Mouse (Mus musculus) ES-Bruce4 (cell line): ENCODE results near the gene 4930516K23Rik. TPM values are rescaled to one million over a fixed set of nuclear protein-coding genes. Genes with fewer than 3 reads are reported as not detected.

Source experiments
- H3K27ac ChIP-seq: 2 replicates; pipeline ENCODE4 v1.5.1; 2012; ENCODE audit warnings: low read length, inconsistent platforms; ENCODE audit not compliant: insufficient read depth
- H3K27me3 ChIP-seq: 2 replicates; pipeline ENCODE4 v1.6.1; 2012; ENCODE audit warnings: mild to moderate bottlenecking, low read length, inconsistent platforms; ENCODE audit not compliant: control insufficient read depth, poor library complexity, insufficient read depth, severe bottlenecking
- H3K36me3 ChIP-seq: 2 replicates; pipeline ENCODE4 v1.6.1; 2012; ENCODE audit warnings: inconsistent platforms, mild to moderate bottlenecking, low read length, moderate library complexity; ENCODE audit not compliant: control insufficient read depth, poor library complexity, insufficient read depth, severe bottlenecking
- H3K4me1 ChIP-seq: one replicate; pipeline ENCODE4 v1.8.1; 2011; ENCODE audit warnings: low read length; ENCODE audit not compliant: control insufficient read depth, insufficient read depth
- H3K4me3 ChIP-seq: 2 replicates; pipeline ENCODE4 v1.5.1; 2011; ENCODE audit warnings: low read depth, mild to moderate bottlenecking, low read length
- H3K9ac ChIP-seq: 2 replicates; pipeline ENCODE4 v1.6.1; 2012; ENCODE audit warnings: low read depth, mild to moderate bottlenecking, inconsistent platforms; ENCODE audit not compliant: poor library complexity, severe bottlenecking
- H3K9me3 ChIP-seq: replicated peaks from 2 replicates; pipeline ENCODE4 v1.6.1; 2012; ENCODE audit warnings: mild to moderate bottlenecking, low read length, inconsistent platforms; ENCODE audit not compliant: control insufficient read depth, poor library complexity, insufficient read depth, severe bottlenecking
- CTCF ChIP-seq: IDR thresholded peaks from one replicate; pipeline ENCODE4 v1.8.1; 2011; ENCODE audit warnings: low read depth, low read length
- EP300 ChIP-seq: IDR thresholded peaks from 2 replicates; pipeline ENCODE4 v1.6.1; 2011; ENCODE audit warnings: low read depth, low read length; ENCODE audit not compliant: insufficient read depth
- POLR2A ChIP-seq: IDR thresholded peaks from one replicate; pipeline ENCODE4 v1.8.1; 2011; ENCODE audit warnings: low read length; ENCODE audit not compliant: insufficient read depth
- polyA plus RNA-seq: library from polyadenylated mRNA; stranded (reverse); fragments of >200 nt; gene quantifications from 2 replicates; pipeline ENCODE4 v1.2.4, GENCODE M21; 2011; ENCODE audit warnings: low read depth; ENCODE audit not compliant: missing spikeins, insufficient read depth, insufficient read length

Gene 4930516K23Rik
- polyA plus RNA-seq = not detected in 2 replicates

DNA sequence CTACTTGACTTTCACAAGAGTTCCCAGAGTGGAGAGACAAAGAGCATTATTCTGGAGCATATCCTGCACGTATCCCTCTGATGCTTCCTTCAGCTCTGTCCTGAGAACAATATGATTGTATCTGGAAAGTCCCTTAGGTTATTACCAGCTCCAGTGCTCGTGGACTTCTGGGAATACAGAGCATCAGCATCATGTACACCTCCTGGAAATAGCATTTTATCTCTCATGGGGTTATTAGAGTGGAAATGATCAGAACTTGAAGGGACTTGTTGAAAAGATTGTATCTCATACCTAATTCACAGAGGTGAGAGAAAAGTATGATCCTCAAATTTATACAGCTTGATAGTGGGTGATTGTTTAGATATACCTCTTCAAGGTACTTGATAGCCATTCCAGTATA is at the start of gene 4930516K23Rik:
Gene 4930516K23Rik (minus strand): TSS at position 101 of the 400 bp plus-strand sequence.
- Histone ChIP-seq H3K9me3 (no peaks in the 10 kb centered on the region), H3K9ac (no peak within 1 kb of the TSS), H3K27me3 (no peaks in the 10 kb centered on the region), H3K4me3 (no peak within 1 kb of the TSS), H3K36me3 (no peaks in the 10 kb centered on the region), H3K27ac (no peak within 1 kb of the TSS), H3K4me1 (no peaks in the 10 kb centered on the region)
- TF ChIP-seq EP300 (no peak), POLR2A (no peak), CTCF (no peak)

DNA sequence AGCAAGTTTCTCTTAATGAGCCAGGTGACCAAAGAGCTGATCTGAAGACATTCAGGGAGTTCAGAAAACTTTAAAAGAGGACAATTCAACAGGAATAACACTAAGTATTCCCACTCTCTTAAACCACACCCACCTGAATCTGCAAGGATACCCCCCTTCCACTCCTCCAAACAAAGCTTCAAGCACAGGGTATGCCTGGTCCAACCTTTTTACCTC is 43.4 kb upstream of the 4930516K23Rik start, which contains the start of gene Olfr646:
Gene Olfr646 (plus strand): TSS at position 117 of the 216 bp plus-strand sequence.
- no peak for TF ChIP-seq CTCF
- TF ChIP-seq POLR2A = no peak
- no peak for TF ChIP-seq EP300
- Histone ChIP-seq H3K4me3 (no peak within 1 kb of the TSS), H3K9ac (no peak within 1 kb of the TSS), H3K9me3 (no peaks in the 10 kb centered on the region), H3K4me1 (no peaks in the 10 kb centered on the region), H3K27me3 (no peaks in the 10 kb centered on the region), H3K36me3 (no peaks in the 10 kb centered on the region), H3K27ac (no peak within 1 kb of the TSS)

DNA sequence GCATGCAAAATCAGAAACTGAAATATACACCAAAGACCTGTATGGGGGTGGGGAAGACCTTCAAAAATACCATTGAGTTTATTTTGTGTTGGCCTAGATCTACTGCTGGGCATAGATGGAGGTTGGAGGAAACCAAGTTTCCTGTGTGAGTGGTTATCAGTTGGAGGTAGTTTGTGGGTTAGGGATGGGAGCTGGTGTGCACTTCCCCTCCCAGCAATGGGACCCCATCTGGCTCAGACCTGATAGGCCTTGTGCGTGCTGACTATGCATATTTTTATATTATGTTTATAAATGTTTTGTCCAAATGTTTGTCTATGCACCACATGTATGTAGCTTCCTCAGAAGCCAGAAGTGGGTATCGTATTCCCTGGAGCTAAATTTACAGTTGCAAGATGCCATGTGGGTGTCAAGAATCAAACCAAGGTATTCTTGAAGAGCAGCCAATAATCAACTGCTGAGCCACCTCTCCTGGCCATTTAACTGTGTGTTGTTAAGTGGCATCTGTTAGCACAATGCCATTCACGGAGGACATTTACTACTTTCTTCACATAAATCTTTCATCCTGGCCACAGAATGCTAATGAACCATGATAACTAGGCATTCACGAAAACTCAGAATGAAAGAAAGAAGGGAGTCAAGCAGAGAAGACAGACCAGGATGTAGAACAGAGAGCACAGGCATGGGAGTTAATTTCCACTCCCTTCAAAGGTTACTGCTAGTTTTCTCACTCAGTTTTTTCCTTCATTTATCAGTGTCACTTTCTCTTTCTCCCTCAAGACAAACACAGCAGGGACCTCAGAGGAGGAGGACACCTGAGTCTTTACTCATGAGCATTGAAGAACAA is 42.9 kb upstream of the 4930516K23Rik start:
- Histone ChIP-seq H3K9ac (no peak overlapping the region), H3K4me3 (no peak overlapping the region), H3K27me3 (no peaks in the 10 kb centered on the region), H3K9me3 (no peaks in the 10 kb centered on the region), H3K4me1 (no peaks in the 10 kb centered on the region), H3K36me3 (no peaks in the 10 kb centered on the region), H3K27ac (no peak overlapping the region)
- no peak for TF ChIP-seq POLR2A
- no peak for TF ChIP-seq EP300
- TF ChIP-seq CTCF = no peak

DNA sequence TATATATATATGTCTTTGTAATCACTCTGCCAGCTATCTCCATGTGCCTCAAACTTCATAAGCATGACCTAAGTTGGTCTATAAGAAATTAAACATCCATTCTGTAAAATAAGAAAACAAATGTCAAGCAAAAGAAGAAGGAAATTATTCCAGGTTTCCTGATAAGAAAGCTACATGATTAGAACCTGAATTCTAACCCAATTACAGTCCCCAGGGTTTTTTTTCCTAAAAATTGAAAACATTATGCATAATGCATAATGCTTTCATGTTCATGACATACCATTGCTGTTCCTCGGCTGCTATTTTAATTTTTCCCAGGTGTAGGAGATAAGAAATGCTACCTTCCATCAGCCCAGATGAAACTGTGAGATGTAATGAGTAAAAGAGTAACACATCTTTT is 24.1 kb upstream of the 4930516K23Rik start, which contains the start of gene Olfr645:
Gene Olfr645 (minus strand): TSS at position 101 of the 400 bp plus-strand sequence.
- H3K9ac ChIP-seq = no peak within 1 kb of the TSS

DNA sequence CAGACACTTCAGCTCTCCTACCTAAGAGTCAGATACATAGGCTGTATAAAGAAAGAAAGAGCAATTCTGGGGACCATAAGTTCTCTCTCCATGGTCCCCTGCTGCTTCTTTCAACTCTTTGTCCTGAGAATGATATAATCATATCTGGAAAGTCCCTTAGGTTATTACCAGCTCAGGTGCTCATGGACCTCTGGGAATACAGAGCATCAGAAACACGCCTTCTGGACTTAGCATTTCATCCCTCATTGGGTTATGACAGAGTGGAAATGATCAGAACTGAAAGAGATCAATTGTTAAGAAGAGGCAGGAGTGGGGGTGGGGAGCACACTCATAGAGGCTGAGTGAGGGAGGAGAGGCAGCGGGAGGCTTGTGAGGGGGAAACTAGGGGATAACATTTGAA is 10.5 kb upstream of the 4930516K23Rik start, which contains the start of gene Olfr644:
Gene Olfr644 (minus strand): TSS at position 101 of the 400 bp plus-strand sequence.
- TF ChIP-seq CTCF (no peak), EP300 (no peak), POLR2A (no peak)

More for the DNA sequence above, 24.1 kb upstream of the 4930516K23Rik start, which contains the start of gene Olfr645:
- no peak for TF ChIP-seq EP300
- no peak for TF ChIP-seq POLR2A
- TF ChIP-seq CTCF = no peak
- Histone ChIP-seq H3K4me1 (no peaks in the 10 kb centered on the region), H3K9me3 (no peaks in the 10 kb centered on the region), H3K36me3 (no peaks in the 10 kb centered on the region), H3K27ac (no peak within 1 kb of the TSS), H3K27me3 (no peaks in the 10 kb centered on the region), H3K4me3 (no peak within 1 kb of the TSS)

DNA sequence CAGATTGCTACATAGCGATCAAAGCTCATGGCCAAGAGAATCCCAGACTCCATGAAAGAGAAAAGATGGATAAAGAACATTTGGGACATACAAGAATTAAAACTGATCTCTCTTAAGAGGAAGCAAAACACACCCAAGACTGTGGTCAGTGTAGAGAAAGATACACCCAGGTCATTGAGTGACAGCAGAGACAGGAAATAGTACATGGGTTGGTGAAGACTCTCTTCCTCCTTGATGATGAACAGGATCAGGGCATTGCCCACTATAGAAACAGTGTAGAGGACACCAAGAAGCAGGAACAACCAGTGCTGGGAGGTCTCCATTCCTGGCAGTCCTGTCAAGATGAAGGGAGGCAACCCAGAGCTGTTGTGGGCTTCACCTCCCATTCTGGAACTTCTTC is 2.0 kb downstream of the 4930516K23Rik start:
- no peak for TF ChIP-seq CTCF
- no peak for TF ChIP-seq POLR2A
- TF ChIP-seq EP300 = no peak
- Histone ChIP-seq H3K36me3 (no peaks in the 10 kb centered on the region), H3K9ac (no peak overlapping the region), H3K4me3 (no peak overlapping the region), H3K9me3 (no peaks in the 10 kb centered on the region), H3K27ac (no peak overlapping the region), H3K27me3 (no peaks in the 10 kb centered on the region), H3K4me1 (no peaks in the 10 kb centered on the region)

More for the DNA sequence above, 10.5 kb upstream of the 4930516K23Rik start, which contains the start of gene Olfr644:
- H3K9ac ChIP-seq = no peak within 1 kb of the TSS
- H3K27ac ChIP-seq = no peak within 1 kb of the TSS
- no peaks in the 10 kb centered on the region for H3K4me1 ChIP-seq
- no peaks in the 10 kb centered on the region for H3K36me3 ChIP-seq
- no peak within 1 kb of the TSS for H3K4me3 ChIP-seq
- no peaks in the 10 kb centered on the region for H3K9me3 ChIP-seq
- H3K27me3 ChIP-seq = no peaks in the 10 kb centered on the region
